Comparison of ENCODE assay signal across 29 mouse cellular contexts in the genomic region with DNA sequence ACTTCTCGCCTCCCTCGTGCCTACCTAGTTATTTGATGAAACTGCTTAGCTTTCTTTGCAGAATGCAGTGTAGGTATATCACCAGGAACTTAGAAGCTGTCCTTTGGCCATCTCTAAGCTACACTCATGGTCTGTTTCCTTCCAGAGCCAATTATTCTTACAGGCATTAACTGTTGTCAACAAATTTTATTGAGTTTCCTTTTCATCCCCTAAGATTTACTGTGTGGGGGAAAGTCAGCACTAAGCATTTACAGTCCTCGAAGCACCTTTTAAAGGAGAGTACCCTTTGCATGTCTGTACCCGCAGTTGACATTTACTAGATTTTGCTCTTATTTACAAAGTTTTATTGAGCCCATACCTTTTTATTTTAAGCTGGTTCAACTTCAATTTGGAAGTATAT. TPM values are rescaled to one million over a fixed set of nuclear protein-coding genes. Genes with fewer than 3 reads are reported as not detected.
DNase-seq lines count a peak whose midpoint lies in the region; ATAC-seq lines count a peak whose summit lies in the region.
"Had no signal": no experiment of that assay in that cellular context is flagged by ENCODE, and none has a peak within 500 bp of the region (broad histone marks: within the 10 kb centered on the region; RNA-seq: fewer than 3 reads in every experiment).

No protein-coding gene starts in this region.

- no peak overlapping the region for H3K9ac ChIP-seq in kidney, embryonic 15.5 days
- H3K9ac ChIP-seq in limb, embryonic 12.5 days (replicated peaks): no peak overlapping the region
- H3K9ac ChIP-seq: embryonic facial prominence, embryonic 13.5 days; forebrain, embryonic 13.5 days; heart, embryonic 12.5 days; heart, embryonic 15.5 days; hindbrain, embryonic 14.5 days had no signal

- no peaks in the 10 kb centered on the region for H3K9me3 ChIP-seq in kidney, embryonic 15.5 days (replicated peaks)
- no peaks in the 10 kb centered on the region for H3K9me3 ChIP-seq in embryonic facial prominence, embryonic 10.5 days
- no peaks in the 10 kb centered on the region for H3K9me3 ChIP-seq in limb, embryonic 12.5 days
- H3K9me3 ChIP-seq: embryonic facial prominence, embryonic 13.5 days; forebrain, embryonic 13.5 days; heart, embryonic 12.5 days; heart, embryonic 15.5 days had no signal

- DNase-seq in kidney, postnatal 36 days: no peak
- DNase-seq in embryonic facial prominence, embryonic 10.5 days (ENCODE audit: low spot score): no peak
- DNase-seq in forelimb bud, embryonic 11.5 days (ENCODE audit: low read depth, low spot score): peak; percentile 84
- DNase-seq in adrenal gland, adult 18-20 months (ENCODE audit: low spot score in 2 of 2): no peak
- DNase-seq in gastrocnemius, postnatal 25 days: no peak
- DNase-seq: adrenal gland, postnatal 10 days; cerebellum, adult 18-20 months; cerebellum, adult 9-10 months; cerebellum, postnatal 14 days; gastrocnemius, adult 2 months; gastrocnemius, postnatal 14 days; heart, adult 18-20 months; heart, postnatal 10 days; heart, postnatal 4 days had no signal

- H3K27me3 ChIP-seq in kidney, embryonic 15.5 days: peaks cover 14% of the 10 kb centered on the region; the same call in 1 of the 2 replicates
- no peaks in the 10 kb centered on the region for H3K27me3 ChIP-seq in embryonic facial prominence, embryonic 10.5 days (replicated peaks; ENCODE audit: low read depth, poor library complexity, severe bottlenecking)
- peaks cover 51% of the 10 kb centered on the region for H3K27me3 ChIP-seq in limb, embryonic 12.5 days
- H3K27me3 ChIP-seq: embryonic facial prominence, embryonic 13.5 days; forebrain, embryonic 13.5 days; heart, embryonic 12.5 days; heart, embryonic 15.5 days had no signal

- no peak for ATAC-seq in kidney, embryonic 15.5 days (replicated peaks; ENCODE audit: low FRiP score)
- ATAC-seq in limb, embryonic 12.5 days (ENCODE audit: insufficient number of reproducible peaks, insufficient read depth, low FRiP score, low TSS enrichment, low read depth): no peak
- ATAC-seq: activated CD4-positive, CD25-positive, alpha-beta regulatory T cell, adult 4 months; CD4-positive, CD25-positive, alpha-beta regulatory T cell, adult 4 months; forebrain, embryonic 13.5 days; forebrain, embryonic 16.5 days; hindbrain, postnatal 0 days; inflammation-experienced regulatory T-cells, adult 6 months; intestine, embryonic 16.5 days had no signal

- H3K36me3 ChIP-seq in kidney, embryonic 15.5 days: no peaks in the 10 kb centered on the region
- peaks cover 15% of the 10 kb centered on the region; the same call in 1 of the 2 replicates for H3K36me3 ChIP-seq in embryonic facial prominence, embryonic 10.5 days (replicated peaks)
- H3K36me3 ChIP-seq in limb, embryonic 12.5 days: no peaks in the 10 kb centered on the region
- H3K36me3 ChIP-seq: embryonic facial prominence, embryonic 13.5 days had no signal

- H3K27ac ChIP-seq in kidney, embryonic 15.5 days: 0 out of 2 replicates have a peak overlapping the region, but pooled peaks have one; percentile 3
- peak overlapping the region; percentile 51 for H3K27ac ChIP-seq in embryonic facial prominence, embryonic 10.5 days (replicated peaks)
- no peak overlapping the region for H3K27ac ChIP-seq in limb, embryonic 12.5 days
- H3K27ac ChIP-seq: forebrain, embryonic 13.5 days; gastrocnemius, adult 2 months; heart, embryonic 15.5 days; hindbrain, embryonic 14.5 days; hindbrain, postnatal 0 days had no signal

- 29% methylated on average over 4 of the region's 4 CpGs for WGBS in kidney, embryonic 15.5 days
- 84% methylated on average over 4 of the region's 4 CpGs for WGBS in embryonic facial prominence, embryonic 10.5 days
- 6% methylated on average over 4 of the region's 4 CpGs for whole genome bisulfite sequencing in limb, embryonic 12.5 days

- H3K4me3 ChIP-seq in kidney, embryonic 15.5 days (replicated peaks): no peak overlapping the region
- H3K4me3 ChIP-seq in embryonic facial prominence, embryonic 10.5 days: no peak overlapping the region
- no peak overlapping the region for H3K4me3 ChIP-seq in limb, embryonic 12.5 days (replicated peaks)
- H3K4me3 ChIP-seq: embryonic facial prominence, embryonic 13.5 days; erythroblast, embryonic 14.5 days; forebrain, embryonic 13.5 days; gastrocnemius, adult 2 months; heart, embryonic 12.5 days; heart, embryonic 15.5 days had no signal

- peaks cover 38% of the 10 kb centered on the region for H3K4me1 ChIP-seq in kidney, embryonic 15.5 days
- peaks cover 75% of the 10 kb centered on the region for H3K4me1 ChIP-seq in embryonic facial prominence, embryonic 10.5 days
- H3K4me1 ChIP-seq in limb, embryonic 12.5 days (replicated peaks): peaks cover 74% of the 10 kb centered on the region

- no peak overlapping the region for H3K4me2 ChIP-seq in kidney, embryonic 15.5 days
- H3K4me2 ChIP-seq in limb, embryonic 12.5 days: peak overlapping the region; percentile 11
- H3K4me2 ChIP-seq: embryonic facial prominence, embryonic 13.5 days; forebrain, embryonic 13.5 days; heart, embryonic 12.5 days; heart, embryonic 15.5 days; hindbrain, embryonic 14.5 days had no signal

RNA-seq across cellular contexts. Expression of gene Igf1, which starts 9.6 kb away (rescaled TPM):
- 33.9 and 37.1 TPM in 2 replicates for polyA plus RNA-seq in kidney, embryonic 15.5 days (2015; fragmentation: Nextera tagmentation; extraction: Ambion mirVana)
- polyA plus RNA-seq in embryonic facial prominence, embryonic 10.5 days (2016; fragmentation: Nextera tagmentation; extraction: Ambion mirVana): 38.0 and 48.9 TPM in 2 replicates
- polyA plus RNA-seq in limb, embryonic 12.5 days (2016; fragmentation: Nextera tagmentation; extraction: Ambion mirVana): 23.8 and 28.7 TPM in 2 replicates
- 10 to 100 TPM; 11.5 to 34.9 TPM for total RNA-seq in adrenal gland, adult 18-20 months (2021)
- 10 to 100 TPM; 29.5 to 30.2 TPM for total RNA-seq in gastrocnemius, postnatal 25 days (2021)
- total RNA-seq: MEL had no signal
